Mouse (Mus musculus) kidney, adult 2 months (tissue): ENCODE measurements around the gene Egln1.

ENCODE experiments used
- CTCF ChIP-seq: fragments of 200-500 bp; conservative IDR thresholded peaks from 2 replicates; pipeline ENCODE4 v1.5.1; 2011; ENCODE audit warnings: low read depth, mild to moderate bottlenecking, control low read depth, low read length, moderate library complexity, mixed read lengths; ENCODE audit not compliant: insufficient read depth, insufficient read length
- POLR2A ChIP-seq: fragments of 200-500 bp; IDR thresholded peaks from one replicate; pipeline ENCODE4 v1.6.1; 2011; ENCODE audit warnings: low read depth, low read length, control low read depth

- TF ChIP-seq CTCF (no peak), POLR2A (no peak)
Measured at GRCm38 (mm10) chr8:124964966-124965365, 15.8 kb upstream of the Egln1 start.
